Mouse (Mus musculus): ENCODE results near the gene Htr2c. TPM values are rescaled to one million over a fixed set of nuclear protein-coding genes. Genes with fewer than 3 reads are reported as not detected.

Gene Htr2c
- polyA plus RNA-seq, 1 experiment, result not detected

- H3K36me3 ChIP-seq (ENCODE audit: control insufficient read depth, insufficient read depth, low read length), result no peaks in the 10 kb centered on the region
- H3K4me3 ChIP-seq (ENCODE audit: extremely low read depth, insufficient read depth, insufficient read length), result no peak overlapping the region
- no peak for DNase-seq (ENCODE audit: low read depth in 1 of 2, low spot score in 2 of 2)
- WGBS, result 28% methylated on average over 37 of the region's 37 CpGs
- H3K27me3 ChIP-seq (ENCODE audit: control insufficient read depth, insufficient read depth, low read length), result no peaks in the 10 kb centered on the region; the same call in 1 of the 2 replicates
- H3K4me1 ChIP-seq (ENCODE audit: control insufficient read depth, insufficient read depth, insufficient read length), result no peaks in the 10 kb centered on the region
- H3K27ac ChIP-seq (ENCODE audit: insufficient read depth, low read length), result no peak overlapping the region
- TF ChIP-seq POLR2A (IDR thresholded peaks at IDR 0.05; ENCODE audit: low read depth, low read length) (no peak), CTCF (IDR thresholded peaks at IDR 0.05; ENCODE audit: extremely low read depth, insufficient read depth, insufficient read length, insufficient replicate concordance) (no peak)
Observed at GRCm38 (mm10) chrX:146962914-146963547, 718 bp downstream of the Htr2c start.

GRCm38 (mm10) chrX:146979931-146980330 lies 17.6 kb downstream of the Htr2c start:
- no peaks in the 10 kb centered on the region for H3K27me3 ChIP-seq (ENCODE audit: control insufficient read depth, insufficient read depth, low read length)
- H3K4me3 ChIP-seq (ENCODE audit: extremely low read depth, insufficient read depth, insufficient read length), result no peak overlapping the region
- TF ChIP-seq CTCF (IDR thresholded peaks at IDR 0.05; ENCODE audit: extremely low read depth, insufficient read depth, insufficient read length, insufficient replicate concordance) (no peak), POLR2A (IDR thresholded peaks at IDR 0.05; ENCODE audit: low read depth, low read length) (no peak)
- no peaks in the 10 kb centered on the region for H3K4me1 ChIP-seq (ENCODE audit: control insufficient read depth, insufficient read depth, insufficient read length)
- H3K36me3 ChIP-seq (ENCODE audit: control insufficient read depth, insufficient read depth, low read length), result no peaks in the 10 kb centered on the region
- no peak for DNase-seq (ENCODE audit: low read depth in 1 of 2, low spot score in 2 of 2)
- 66% methylated on average over 5 of the region's 5 CpGs for WGBS
- no peak overlapping the region for H3K27ac ChIP-seq (ENCODE audit: insufficient read depth, low read length)

- H3K4me1 ChIP-seq (ENCODE audit: control insufficient read depth, insufficient read depth, insufficient read length), result no peaks in the 10 kb centered on the region
- no peak for TF ChIP-seq POLR2A (IDR thresholded peaks at IDR 0.05; ENCODE audit: low read depth, low read length)
- TF ChIP-seq CTCF (IDR thresholded peaks at IDR 0.05; ENCODE audit: extremely low read depth, insufficient read depth, insufficient read length, insufficient replicate concordance), result no peak
Observed at GRCm38 (mm10) chrX:147055730-147056129, 93.4 kb downstream of the Htr2c start.

GRCm38 (mm10) chrX:147071622-147072021 lies 109.3 kb downstream of the Htr2c start:
- TF ChIP-seq POLR2A (IDR thresholded peaks at IDR 0.05; ENCODE audit: low read depth, low read length) (no peak), CTCF (IDR thresholded peaks at IDR 0.05; ENCODE audit: extremely low read depth, insufficient read depth, insufficient read length, insufficient replicate concordance) (no peak)
- H3K36me3 ChIP-seq (ENCODE audit: control insufficient read depth, insufficient read depth, low read length), result no peaks in the 10 kb centered on the region
- no peaks in the 10 kb centered on the region for H3K4me1 ChIP-seq (ENCODE audit: control insufficient read depth, insufficient read depth, insufficient read length)
- H3K27me3 ChIP-seq (ENCODE audit: control insufficient read depth, insufficient read depth, low read length), result no peaks in the 10 kb centered on the region
- H3K27ac ChIP-seq (ENCODE audit: insufficient read depth, low read length), result no peak overlapping the region
- no peak for DNase-seq (ENCODE audit: low read depth in 1 of 2, low spot score in 2 of 2)
- no peak overlapping the region for H3K4me3 ChIP-seq (ENCODE audit: extremely low read depth, insufficient read depth, insufficient read length)

More at GRCm38 (mm10) chrX:147055730-147056129, 93.4 kb downstream of the Htr2c start:
- no peak for DNase-seq (ENCODE audit: low read depth in 1 of 2, low spot score in 2 of 2)
- no peaks in the 10 kb centered on the region for H3K36me3 ChIP-seq (ENCODE audit: control insufficient read depth, insufficient read depth, low read length)
- H3K27ac ChIP-seq (ENCODE audit: insufficient read depth, low read length), result no peak overlapping the region
- H3K27me3 ChIP-seq (ENCODE audit: control insufficient read depth, insufficient read depth, low read length), result no peaks in the 10 kb centered on the region
- 20% methylated on average over 3 of the region's 3 CpGs for whole genome bisulfite sequencing
- H3K4me3 ChIP-seq (ENCODE audit: extremely low read depth, insufficient read depth, insufficient read length), result no peak overlapping the region

DNA sequence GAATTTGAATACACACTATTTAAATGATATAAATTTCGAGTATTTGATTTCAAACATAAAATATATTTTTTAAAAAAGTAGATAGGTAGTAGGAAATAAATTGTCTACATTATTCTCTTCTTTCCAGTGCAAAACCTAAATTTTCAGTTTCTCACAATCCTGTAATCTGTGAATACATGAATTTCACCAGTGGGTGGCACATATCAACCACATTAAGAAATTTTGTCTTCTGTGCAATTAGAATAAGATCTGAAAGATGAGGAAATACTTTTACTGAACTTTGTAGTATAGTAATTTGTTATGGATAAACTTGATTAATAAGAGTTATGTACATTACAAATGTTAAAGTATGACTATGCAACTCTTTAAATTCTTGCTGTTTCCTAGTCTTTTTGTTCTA lies 156.8 kb downstream of the Htr2c start:
- Histone ChIP-seq H3K4me3 (ENCODE audit: extremely low read depth, insufficient read depth, insufficient read length) (no peak overlapping the region), H3K27ac (ENCODE audit: insufficient read depth, low read length) (no peak overlapping the region), H3K4me1 (ENCODE audit: control insufficient read depth, insufficient read depth, insufficient read length) (no peaks in the 10 kb centered on the region), H3K36me3 (ENCODE audit: control insufficient read depth, insufficient read depth, low read length) (no peaks in the 10 kb centered on the region), H3K27me3 (ENCODE audit: control insufficient read depth, insufficient read depth, low read length) (no peaks in the 10 kb centered on the region)
- TF ChIP-seq POLR2A (IDR thresholded peaks at IDR 0.05; ENCODE audit: low read depth, low read length), result no peak
- TF ChIP-seq CTCF (IDR thresholded peaks at IDR 0.05; ENCODE audit: extremely low read depth, insufficient read depth, insufficient read length, insufficient replicate concordance), result no peak
- DNase-seq (ENCODE audit: low read depth in 1 of 2, low spot score in 2 of 2), result no peak
- 33% methylated on average over 1 of the region's 1 CpGs for WGBS

DNA sequence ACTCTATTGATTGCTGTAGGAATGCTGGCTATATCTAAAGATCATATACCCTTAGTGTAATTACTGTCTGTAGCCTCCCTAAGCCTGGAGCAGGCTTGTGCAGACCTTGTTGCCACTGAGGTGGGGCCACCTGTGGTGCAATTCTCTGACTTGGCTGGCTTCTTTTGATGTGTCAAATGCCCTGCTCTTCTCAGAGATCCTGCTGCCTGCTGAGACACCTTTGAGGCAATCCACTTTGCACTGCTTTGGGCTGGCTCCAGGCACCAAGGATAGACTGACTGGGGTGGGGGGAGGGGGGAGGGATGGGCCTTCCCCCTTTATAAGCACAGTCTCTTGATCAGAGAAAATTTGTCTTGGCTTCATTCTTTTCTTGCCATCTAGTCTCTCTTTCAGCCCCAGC lies 252.9 kb downstream of the Htr2c start:
- H3K4me3 ChIP-seq (ENCODE audit: extremely low read depth, insufficient read depth, insufficient read length), result no peak overlapping the region
- no peak overlapping the region for H3K27ac ChIP-seq (ENCODE audit: insufficient read depth, low read length)
- H3K27me3 ChIP-seq (ENCODE audit: control insufficient read depth, insufficient read depth, low read length), result no peaks in the 10 kb centered on the region
- no peaks in the 10 kb centered on the region for H3K4me1 ChIP-seq (ENCODE audit: control insufficient read depth, insufficient read depth, insufficient read length)
- TF ChIP-seq POLR2A (IDR thresholded peaks at IDR 0.05; ENCODE audit: low read depth, low read length) (no peak), CTCF (IDR thresholded peaks at IDR 0.05; ENCODE audit: extremely low read depth, insufficient read depth, insufficient read length, insufficient replicate concordance) (no peak)
- no peaks in the 10 kb centered on the region for H3K36me3 ChIP-seq (ENCODE audit: control insufficient read depth, insufficient read depth, low read length)
- DNase-seq (ENCODE audit: low read depth in 1 of 2, low spot score in 2 of 2), result no peak

DNA sequence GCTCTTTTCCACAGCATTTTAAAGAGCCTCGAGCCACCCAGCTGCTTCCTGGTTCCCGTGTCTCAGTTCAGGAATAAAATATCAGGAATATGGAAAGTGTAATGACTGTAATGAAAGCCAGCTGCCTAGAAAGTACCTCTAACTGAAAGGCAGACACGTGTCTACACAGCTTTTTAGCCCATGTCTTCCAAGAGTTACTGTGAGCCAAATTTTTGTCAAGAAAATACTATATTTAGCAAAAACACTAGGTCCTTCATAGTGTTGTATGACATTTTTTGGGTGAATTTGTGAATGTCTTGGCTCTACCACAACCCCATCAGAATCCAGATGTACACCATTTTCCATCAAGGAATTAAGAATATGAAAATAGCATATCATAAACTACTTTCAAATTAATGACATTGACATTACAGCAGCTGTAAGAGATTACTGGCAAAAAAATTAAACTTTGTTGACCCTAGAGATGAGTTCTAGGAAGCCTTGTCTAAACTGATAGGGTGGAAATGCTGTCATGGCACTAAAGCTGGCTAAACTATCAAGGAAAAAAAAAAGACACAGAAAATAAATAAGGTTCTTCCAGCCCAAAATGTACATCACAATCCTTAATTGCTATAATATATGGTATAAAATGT lies 255.2 kb downstream of the Htr2c start:
- no peak for TF ChIP-seq CTCF (IDR thresholded peaks at IDR 0.05; ENCODE audit: extremely low read depth, insufficient read depth, insufficient read length, insufficient replicate concordance)
- Histone ChIP-seq H3K4me1 (ENCODE audit: control insufficient read depth, insufficient read depth, insufficient read length) (no peaks in the 10 kb centered on the region), H3K4me3 (ENCODE audit: extremely low read depth, insufficient read depth, insufficient read length) (no peak overlapping the region), H3K36me3 (ENCODE audit: control insufficient read depth, insufficient read depth, low read length) (no peaks in the 10 kb centered on the region), H3K27ac (ENCODE audit: insufficient read depth, low read length) (no peak overlapping the region), H3K27me3 (ENCODE audit: control insufficient read depth, insufficient read depth, low read length) (no peaks in the 10 kb centered on the region)
- 67% methylated on average over 3 of the region's 3 CpGs for WGBS
- DNase-seq (ENCODE audit: low read depth in 1 of 2, low spot score in 2 of 2), result no peak
